ENCODE assay signal across 9 mouse cellular contexts in the genomic region with DNA sequence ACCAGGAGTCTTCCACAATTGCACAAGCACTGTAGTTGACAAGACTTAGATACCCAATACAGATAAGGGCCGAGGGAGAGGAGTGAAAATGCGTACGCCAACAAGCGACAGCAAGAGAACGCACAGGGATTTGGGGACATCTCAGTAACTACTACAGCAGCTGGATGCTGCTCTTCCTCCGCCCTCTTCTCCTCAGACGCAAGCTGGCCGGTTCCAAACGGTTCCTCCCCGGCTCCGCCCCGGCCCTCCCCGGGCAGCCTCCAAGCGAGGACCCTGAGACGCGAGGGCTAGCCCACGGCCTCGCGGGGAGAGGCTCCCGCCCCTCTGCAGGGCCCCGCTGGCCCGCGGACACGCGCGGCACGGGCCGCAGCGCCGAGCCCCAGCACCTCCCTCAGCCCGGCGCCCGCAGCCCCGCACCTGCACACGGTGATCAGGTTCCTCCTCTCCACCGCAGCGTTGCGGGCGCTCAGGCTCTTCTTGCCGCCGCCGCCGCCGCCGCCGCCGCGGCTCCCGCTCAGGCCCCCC. TPM values are rescaled to one million over a fixed set of nuclear protein-coding genes. Genes with fewer than 3 reads are reported as not detected.
DNase-seq lines count a peak whose midpoint lies in the region; ATAC-seq and TF ChIP-seq lines count a peak whose summit lies in the region.
"Had no signal": no experiment of that assay in that cellular context is flagged by ENCODE, and none has a peak within 500 bp of the region (broad histone marks: within the 10 kb centered on the region; RNA-seq: fewer than 3 reads in every experiment).

No protein-coding gene starts in this region.

- no peaks in the 10 kb centered on the region for H3K4me1 ChIP-seq in bone marrow macrophage, adult 2 months (ENCODE audit: control insufficient read depth, insufficient read depth, low read length)
- no peaks in the 10 kb centered on the region for H3K4me1 ChIP-seq in embryonic fibroblast, embryonic 13.5 days (ENCODE audit: control insufficient read depth, insufficient read depth, low read length)
- no peaks in the 10 kb centered on the region for H3K4me1 ChIP-seq in heart, embryonic 14.5 days (ENCODE audit: control insufficient read depth in 2 of 2, insufficient read depth in 2 of 2, low read length in 2 of 2)
- H3K4me1 ChIP-seq in kidney, postnatal 0 days (replicated peaks; ENCODE audit: insufficient read depth, low read length), result no peaks in the 10 kb centered on the region
- H3K4me1 ChIP-seq in limb, embryonic 15.5 days, result 0 out of 2 replicates have a peak, but pooled peaks cover 10% of the 10 kb centered on the region
- peaks cover 2% of the 10 kb centered on the region; the same call in 1 of the 2 replicates for H3K4me1 ChIP-seq in midbrain, embryonic 15.5 days

- TF ChIP-seq CTCF in bone marrow macrophage, adult 2 months (IDR thresholded peaks at IDR 0.05; ENCODE audit: low read depth, low read length), result no peak
- no peak for TF ChIP-seq CTCF in embryonic fibroblast, embryonic 13.5 days (IDR thresholded peaks at IDR 0.05; ENCODE audit: borderline replicate concordance, insufficient read depth, low read length)
- no peak for TF ChIP-seq CTCF in kidney, postnatal 0 days (IDR thresholded peaks at IDR 0.05; ENCODE audit: low read depth)

- no peaks in the 10 kb centered on the region for H3K36me3 ChIP-seq in heart, embryonic 14.5 days (ENCODE audit: control insufficient read depth, insufficient read depth, low read length)
- H3K36me3 ChIP-seq in kidney, postnatal 0 days (ENCODE audit: insufficient read depth, low read length), result no peaks in the 10 kb centered on the region
- H3K36me3 ChIP-seq in limb, embryonic 15.5 days, result no peaks in the 10 kb centered on the region
- no peaks in the 10 kb centered on the region for H3K36me3 ChIP-seq in midbrain, embryonic 15.5 days (replicated peaks)
- H3K36me3 ChIP-seq: G1E had no signal

- peak overlapping the region; percentile 92 for H3K4me2 ChIP-seq in heart, embryonic 14.5 days (ENCODE audit: low read length)
- peak overlapping the region; percentile 100 for H3K4me2 ChIP-seq in kidney, postnatal 0 days (ENCODE audit: low read length)
- peak overlapping the region; percentile 90 for H3K4me2 ChIP-seq in limb, embryonic 15.5 days
- peak overlapping the region; percentile 56 for H3K4me2 ChIP-seq in midbrain, embryonic 15.5 days

- H3K27ac ChIP-seq in bone marrow macrophage, adult 2 months (ENCODE audit: insufficient read depth, low read depth, low read length), result no peak overlapping the region
- H3K27ac ChIP-seq in embryonic fibroblast, embryonic 13.5 days (ENCODE audit: insufficient read depth, low read length), result no peak overlapping the region
- H3K27ac ChIP-seq in heart, embryonic 14.5 days (replicated peaks in 1 of 2; ENCODE audit: control insufficient read depth in 1 of 2, insufficient read depth in 1 of 2, low read depth in 2 of 2, low read length in 2 of 2), result no peak overlapping the region
- H3K27ac ChIP-seq in kidney, postnatal 0 days, result no peak overlapping the region
- H3K27ac ChIP-seq in limb, embryonic 15.5 days, result 0 out of 2 replicates have a peak overlapping the region, but pooled peaks have one; percentile 1
- peak overlapping the region; percentile 91 for H3K27ac ChIP-seq in midbrain, embryonic 15.5 days

- no peaks in the 10 kb centered on the region for H3K9me3 ChIP-seq in heart, embryonic 14.5 days (ENCODE audit: control insufficient read depth, low read length)
- no peaks in the 10 kb centered on the region for H3K9me3 ChIP-seq in kidney, postnatal 0 days (replicated peaks; ENCODE audit: low read length)
- H3K9me3 ChIP-seq in limb, embryonic 15.5 days, result no peaks in the 10 kb centered on the region
- no peaks in the 10 kb centered on the region for H3K9me3 ChIP-seq in midbrain, embryonic 15.5 days

- DNase-seq in B cell, adult 2 months, result peak; percentile 52 to 54
- DNase-seq in kidney, postnatal 0 days (ENCODE audit: low spot score), result peak; percentile 67
- DNase-seq in spleen, postnatal 10 days (ENCODE audit: low spot score in 2 of 2), result peak; percentile 8 to 29

- 0% methylated on average over 36 of the region's 49 CpGs for WGBS in heart, embryonic 14.5 days
- under 1% methylated on average over 29 of the region's 49 CpGs for WGBS in kidney, postnatal 0 days
- 0% methylated on average over 40 of the region's 49 CpGs for WGBS in limb, embryonic 15.5 days
- under 1% methylated on average over 43 of the region's 49 CpGs for WGBS in midbrain, embryonic 15.5 days

- H3K4me3 ChIP-seq in bone marrow macrophage, adult 2 months (ENCODE audit: insufficient read depth, low read length), result peak overlapping the region; percentile 93
- H3K4me3 ChIP-seq in embryonic fibroblast, embryonic 13.5 days (ENCODE audit: insufficient read depth, low read length), result peak overlapping the region; percentile 66
- peak overlapping the region; percentile 88 for H3K4me3 ChIP-seq in heart, embryonic 14.5 days (ENCODE audit: control insufficient read depth in 1 of 2, insufficient read depth in 1 of 2, low read depth in 1 of 2, low read length in 2 of 2)
- peak overlapping the region; percentile 82 for H3K4me3 ChIP-seq in kidney, postnatal 0 days (replicated peaks; ENCODE audit: low read depth, low read length)
- peak overlapping the region; percentile 87 for H3K4me3 ChIP-seq in limb, embryonic 15.5 days
- H3K4me3 ChIP-seq in midbrain, embryonic 15.5 days, result peak overlapping the region; percentile 99

- TF ChIP-seq POLR2A in bone marrow macrophage, adult 2 months (IDR thresholded peaks at IDR 0.05; ENCODE audit: borderline replicate concordance, low read depth, low read length), result no peak
- no peak for TF ChIP-seq POLR2A in embryonic fibroblast, embryonic 13.5 days (IDR thresholded peaks at IDR 0.05; ENCODE audit: low read depth, low read length)

- H3K9ac ChIP-seq in heart, embryonic 14.5 days (ENCODE audit: low read length), result peak overlapping the region; percentile 67
- H3K9ac ChIP-seq in kidney, postnatal 0 days (ENCODE audit: low read depth, low read length), result peak overlapping the region; percentile 62
- H3K9ac ChIP-seq in limb, embryonic 15.5 days, result peak overlapping the region; percentile 37
- peak overlapping the region; percentile 86 for H3K9ac ChIP-seq in midbrain, embryonic 15.5 days

- ATAC-seq in heart, embryonic 14.5 days (ENCODE audit: insufficient number of reproducible peaks, insufficient read depth, low FRiP score, low read depth), result no peak
- peak; percentile 46 for ATAC-seq in kidney, postnatal 0 days (replicated peaks; ENCODE audit: low FRiP score, low read depth)
- ATAC-seq in limb, embryonic 15.5 days (ENCODE audit: insufficient number of reproducible peaks, low FRiP score, low TSS enrichment, low read depth), result peak; percentile 64; the same call in 1 of the 2 replicates
- ATAC-seq in midbrain, embryonic 15.5 days (replicated peaks), result peak; percentile 83

- H3K27me3 ChIP-seq in heart, embryonic 14.5 days (ENCODE audit: control insufficient read depth, insufficient read depth, low read length), result no peaks in the 10 kb centered on the region
- no peaks in the 10 kb centered on the region for H3K27me3 ChIP-seq in kidney, postnatal 0 days (ENCODE audit: insufficient read depth, low read length)
- no peaks in the 10 kb centered on the region for H3K27me3 ChIP-seq in limb, embryonic 15.5 days
- H3K27me3 ChIP-seq in midbrain, embryonic 15.5 days (replicated peaks), result no peaks in the 10 kb centered on the region

RNA-seq across cellular contexts. Expression of a gene that starts 0.6 kb away (rescaled TPM):
- 0.50 and 0.72 TPM in 2 replicates for polyA plus RNA-seq in bone marrow macrophage, adult 2 months (2012; ENCODE audit: insufficient read depth, insufficient read length, missing spikeins)
- 0.16 TPM in 1 of 2 replicates, not detected in the other for polyA plus RNA-seq in embryonic fibroblast, embryonic 13.5 days (2011; ENCODE audit: insufficient read length, low read depth, missing spikeins)
- polyA plus RNA-seq in heart, embryonic 14.5 days (2014; fragmentation: Nextera tagmentation; extraction: Ambion mirVana), result 1.4 and 1.5 TPM in 2 replicates
- polyA plus RNA-seq in kidney, postnatal 0 days (2015; fragmentation: Nextera tagmentation; extraction: Ambion mirVana), result 1.1 TPM in 2 replicates
- polyA plus RNA-seq in limb, embryonic 15.5 days (2015; fragmentation: Nextera tagmentation; extraction: Ambion mirVana), result 2.6 and 3.0 TPM in 2 replicates
- polyA plus RNA-seq in midbrain, embryonic 15.5 days (2015; fragmentation: Nextera tagmentation; extraction: Ambion mirVana), result 48.0 and 48.3 TPM in 2 replicates

RNA-seq across cellular contexts. Expression of a gene that starts 37.7 kb away (rescaled TPM):
- polyA plus RNA-seq in bone marrow macrophage, adult 2 months (2012; ENCODE audit: insufficient read depth, insufficient read length, missing spikeins), result 0.66 and 2.6 TPM in 2 replicates
- 0.90 and 1.8 TPM in 2 replicates for polyA plus RNA-seq in embryonic fibroblast, embryonic 13.5 days (2011; ENCODE audit: insufficient read length, low read depth, missing spikeins)
- polyA plus RNA-seq in heart, embryonic 14.5 days (2014; fragmentation: Nextera tagmentation; extraction: Ambion mirVana), result 0.41 and 0.50 TPM in 2 replicates
- polyA plus RNA-seq in kidney, postnatal 0 days (2015; fragmentation: Nextera tagmentation; extraction: Ambion mirVana), result 0.20 and 0.43 TPM in 2 replicates
- 0.32 and 0.55 TPM in 2 replicates for polyA plus RNA-seq in limb, embryonic 15.5 days (2015; fragmentation: Nextera tagmentation; extraction: Ambion mirVana)
- polyA plus RNA-seq in midbrain, embryonic 15.5 days (2015; fragmentation: Nextera tagmentation; extraction: Ambion mirVana), result 1.9 TPM in 2 replicates
- polyA plus RNA-seq: G1E had no signal

Comparison
In these comparisons a context has a peak if more than half of its experiments do, and no peak if none do; other contexts are left out.
1. H3K27ac ChIP-seq: peak in limb, embryonic 15.5 days (single experiment) and midbrain, embryonic 15.5 days (single experiment); none in bone marrow macrophage, adult 2 months (single experiment), embryonic fibroblast, embryonic 13.5 days (single experiment), heart, embryonic 14.5 days (0 of 2) and kidney, postnatal 0 days (single experiment).
2. RNA of a gene that starts 0.6 kb away (polyA plus RNA-seq): 48.0 to 48.3 TPM in midbrain, embryonic 15.5 days; 2.6 to 3.0 TPM in limb, embryonic 15.5 days, 1.4 to 1.5 TPM in heart, embryonic 14.5 days, 1.1 TPM in kidney, postnatal 0 days, 0.50 to 0.72 TPM in bone marrow macrophage, adult 2 months and 0.16 TPM in embryonic fibroblast, embryonic 13.5 days; every median in the first group is over 10 times any median in the second.
3. Peak in every context shown above with its lines, with median percentiles within 50 percentile points of each other: DNase-seq, H3K4me3 ChIP-seq, H3K4me2 ChIP-seq and H3K9ac ChIP-seq.